Comparison of ENCODE assay signal across 9 mouse cellular contexts in genomic region chr16:77421001-77421400, GRCm38 (mm10).
DNase-seq lines count a peak whose midpoint lies in the region; ATAC-seq and TF ChIP-seq lines count a peak whose summit lies in the region.
"Had no signal": no experiment of that assay in that cellular context is flagged by ENCODE, and none has a peak within 500 bp of the region (broad histone marks: within the 10 kb centered on the region; RNA-seq: fewer than 3 reads in every experiment).

No protein-coding gene starts in this region.

- DNase-seq in heart, adult 9 months (ENCODE audit: low spot score in 2 of 2), result no peak
- DNase-seq in hindbrain, embryonic 10.5 days (ENCODE audit: low spot score), result no peak
- DNase-seq in midbrain, embryonic 11.5 days (ENCODE audit: low spot score, missing footprints), result peak; percentile 93
- no peak for DNase-seq in cerebellum, adult 11 months
- DNase-seq in cerebellum, postnatal 14 days, result no peak
- DNase-seq in embryo, embryonic 11 days, result no peak

- 69% methylated on average over 6 of the region's 6 CpGs for WGBS in heart, embryonic 15.5 days
- WGBS in hindbrain, embryonic 10.5 days, result 37% methylated on average over 6 of the region's 6 CpGs
- 14% methylated on average over 6 of the region's 6 CpGs for WGBS in midbrain, embryonic 11.5 days

- no peak overlapping the region for H3K9ac ChIP-seq in heart, embryonic 15.5 days
- H3K9ac ChIP-seq in midbrain, embryonic 11.5 days (ENCODE audit: low read length), result peak overlapping the region; percentile 84

- H3K36me3 ChIP-seq in heart, embryonic 15.5 days, result no peaks in the 10 kb centered on the region
- H3K36me3 ChIP-seq in hindbrain, embryonic 10.5 days, result no peaks in the 10 kb centered on the region; the same call in 1 of the 2 replicates
- H3K36me3 ChIP-seq in midbrain, embryonic 11.5 days (ENCODE audit: control insufficient read depth, insufficient read depth, low read length), result no peaks in the 10 kb centered on the region

- ATAC-seq in heart, embryonic 15.5 days (replicated peaks; ENCODE audit: insufficient number of reproducible peaks, insufficient read depth, low FRiP score, low read depth), result no peak
- ATAC-seq in midbrain, embryonic 11.5 days (ENCODE audit: low FRiP score), result no peak

- peaks cover 12% of the 10 kb centered on the region for H3K4me1 ChIP-seq in heart, embryonic 15.5 days (replicated peaks)
- H3K4me1 ChIP-seq in cortical plate, adult 2 months (ENCODE audit: control insufficient read depth, insufficient read depth, low read length), result peaks cover 2% of the 10 kb centered on the region; the same call in 1 of the 2 replicates
- H3K4me1 ChIP-seq in hindbrain, embryonic 10.5 days (replicated peaks), result peaks cover 42% of the 10 kb centered on the region
- H3K4me1 ChIP-seq in midbrain, embryonic 11.5 days (ENCODE audit: control insufficient read depth, insufficient read depth, low read length), result peaks cover 13% of the 10 kb centered on the region

- no peak for TF ChIP-seq CTCF in cortical plate, adult 2 months (IDR thresholded peaks at IDR 0.05; ENCODE audit: extremely low read depth, insufficient read depth, low read length)

- no peaks in the 10 kb centered on the region for H3K27me3 ChIP-seq in heart, embryonic 15.5 days
- H3K27me3 ChIP-seq in hindbrain, embryonic 10.5 days (ENCODE audit: insufficient read depth, poor library complexity, severe bottlenecking), result no peaks in the 10 kb centered on the region
- H3K27me3 ChIP-seq in midbrain, embryonic 11.5 days (ENCODE audit: control insufficient read depth, insufficient read depth, low read length), result no peaks in the 10 kb centered on the region
- H3K27me3 ChIP-seq: Patski had no signal

- H3K9me3 ChIP-seq in heart, embryonic 15.5 days (replicated peaks), result no peaks in the 10 kb centered on the region
- H3K9me3 ChIP-seq in hindbrain, embryonic 10.5 days, result no peaks in the 10 kb centered on the region
- no peaks in the 10 kb centered on the region for H3K9me3 ChIP-seq in midbrain, embryonic 11.5 days (ENCODE audit: control insufficient read depth, low read length)

- no peak overlapping the region for H3K4me2 ChIP-seq in heart, embryonic 15.5 days
- peak overlapping the region; percentile 58 for H3K4me2 ChIP-seq in midbrain, embryonic 11.5 days

- TF ChIP-seq POLR2A in cortical plate, adult 2 months (IDR thresholded peaks at IDR 0.05; ENCODE audit: extremely low read depth, insufficient read depth, low read length), result no peak

- H3K4me3 ChIP-seq in heart, embryonic 15.5 days, result no peak overlapping the region
- H3K4me3 ChIP-seq in cortical plate, adult 2 months (ENCODE audit: insufficient read depth, low read length), result peak overlapping the region; percentile 54
- peak overlapping the region; percentile 59 for H3K4me3 ChIP-seq in hindbrain, embryonic 10.5 days
- peak overlapping the region; percentile 54 for H3K4me3 ChIP-seq in midbrain, embryonic 11.5 days (ENCODE audit: low read depth, low read length)

- H3K27ac ChIP-seq in heart, embryonic 15.5 days, result peak overlapping the region; percentile 9; the same call in 1 of the 2 replicates
- peak overlapping the region; percentile 94 for H3K27ac ChIP-seq in cortical plate, adult 2 months (ENCODE audit: insufficient read depth, low read length)
- H3K27ac ChIP-seq in hindbrain, embryonic 10.5 days, result peak overlapping the region; percentile 96
- H3K27ac ChIP-seq in midbrain, embryonic 11.5 days (ENCODE audit: low read depth, low read length), result peak overlapping the region; percentile 99

Comparison
In these comparisons a context has a peak if more than half of its experiments do, and no peak if none do; other contexts are left out.
1. H3K27ac ChIP-seq: peak in every context shown above with its lines; median percentile 99 in midbrain, embryonic 11.5 days; 96 in hindbrain, embryonic 10.5 days; 94 in cortical plate, adult 2 months; 9 in heart, embryonic 15.5 days.